Mouse (Mus musculus) heart, postnatal 0 days (tissue): ENCODE data around the gene Kif5a.

Experiments
- CTCF ChIP-seq: IDR thresholded peaks from 2 replicates; pipeline ENCODE4 v1.5.1; 2016; ENCODE audit warnings: antibody characterized with exemption, control low read depth, low read depth
- EP300 ChIP-seq: IDR thresholded peaks from 2 replicates; pipeline ENCODE4 v1.6.1; 2016; ENCODE audit warnings: antibody characterized with exemption, low read depth

DNA sequence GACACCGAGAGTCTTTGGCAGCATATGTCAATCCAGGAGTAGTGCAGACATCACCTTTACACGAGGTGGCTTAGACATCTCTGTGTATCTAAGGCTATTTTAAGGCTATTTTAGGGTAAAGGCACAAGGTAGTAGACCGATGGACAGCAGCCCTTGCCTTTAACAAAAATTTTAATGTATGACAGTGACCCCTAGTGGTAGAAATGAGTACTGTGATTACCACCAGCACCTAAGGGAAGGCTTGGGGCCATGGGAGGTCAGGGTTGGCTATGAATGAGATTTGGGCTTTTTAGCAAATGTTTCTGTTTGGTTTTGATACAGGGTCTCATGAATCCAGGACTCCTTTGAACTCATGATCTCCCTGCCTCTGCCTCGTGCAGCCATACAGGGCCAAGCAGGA is 34.3 kb downstream of the Kif5a start:
- peak; percentile 72 for TF ChIP-seq CTCF
- TF ChIP-seq EP300 = no peak
